Mouse (Mus musculus) hematopoietic multipotent progenitor cell, adult 10-12 weeks (in vitro differentiated cells): ENCODE results near the gene Gmcl1. TPM values are rescaled to one million over a fixed set of nuclear protein-coding genes. Genes with fewer than 3 reads are reported as not detected.

Experiments used
- polyA plus RNA-seq: library from polyadenylated mRNA; stranded (reverse); fragments of >175 nt; gene quantifications from 2 replicates; pipeline ENCODE4 v1.2.3, GENCODE M21; 2012; ENCODE audit warnings: low replicate concordance

The Gmcl1 gene
- polyA plus RNA-seq, result 23.5 and 43.7 TPM in 2 replicates

DNA sequence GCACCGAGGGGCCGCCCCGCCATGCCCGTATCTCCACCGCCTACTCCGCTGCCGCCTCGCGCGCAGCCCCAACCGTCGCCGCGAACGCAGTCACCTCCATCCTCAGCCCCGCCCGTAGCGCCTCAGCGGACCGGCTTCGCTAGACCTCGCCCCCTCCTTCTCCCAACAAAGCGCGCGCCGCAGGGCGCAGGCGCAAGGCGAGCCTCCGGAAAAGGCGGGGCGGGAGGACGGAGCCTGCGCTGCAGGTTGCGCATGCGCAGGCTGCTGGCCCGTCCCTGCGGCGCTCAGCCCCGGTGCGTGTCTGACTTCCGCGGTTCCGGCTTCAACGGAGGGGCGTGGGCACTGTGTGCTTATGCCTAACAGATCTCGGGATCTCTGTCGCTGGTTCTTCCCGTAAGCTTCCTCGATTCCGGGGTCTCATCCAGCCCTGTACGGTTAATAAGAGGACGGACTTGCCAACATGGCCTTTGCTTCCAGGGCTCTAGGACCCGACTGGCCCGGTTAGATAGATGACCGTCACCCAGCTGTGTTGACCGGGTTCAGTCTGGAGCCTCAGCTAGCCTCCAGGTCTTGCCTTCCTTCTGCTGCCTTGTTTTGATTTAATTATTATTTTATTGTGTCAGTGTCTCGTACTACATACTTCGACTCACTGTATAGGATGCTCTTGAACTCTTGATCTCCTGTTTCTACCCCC is at the start of gene Gmcl1:
TSS of gene Gmcl1 (minus strand) at position 201 of the 694 bp plus-strand sequence.

DNA sequence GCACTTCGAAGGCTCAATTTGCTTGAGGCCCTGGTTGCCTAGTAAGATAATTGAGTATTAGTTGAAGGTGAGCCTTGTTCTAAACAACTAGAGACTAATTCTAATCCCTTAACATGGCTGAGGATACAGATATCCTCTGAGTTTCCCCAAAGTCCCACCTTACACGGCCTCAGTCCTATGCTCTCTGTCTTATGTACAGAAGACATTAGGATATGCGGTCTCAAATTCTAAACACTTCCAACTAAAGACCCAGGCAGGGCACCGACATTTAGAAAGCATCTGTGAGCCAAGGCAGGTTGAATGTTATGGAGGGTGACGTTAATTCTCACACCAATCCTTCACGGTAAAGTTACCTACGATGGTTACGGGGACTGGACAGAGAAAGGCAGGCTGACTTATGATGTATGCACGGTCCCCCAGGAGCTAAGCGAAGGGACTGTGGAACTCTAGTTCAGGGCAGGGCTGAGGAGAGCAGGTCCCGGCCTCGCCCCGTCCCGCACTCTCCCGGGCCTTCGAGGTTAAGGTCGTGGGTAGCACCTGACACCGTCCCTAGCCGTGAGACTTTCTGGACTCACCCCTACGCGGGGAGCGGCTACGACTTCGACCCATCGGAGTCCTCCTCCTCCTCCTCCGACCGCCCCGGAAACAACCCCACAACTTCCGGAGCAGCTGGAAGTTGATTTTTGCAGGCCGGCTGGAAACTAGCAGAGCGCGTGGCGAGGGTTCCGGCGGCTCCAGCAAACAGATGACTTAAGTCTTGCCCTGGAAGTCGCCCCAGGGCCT is 49.1 kb downstream of the Gmcl1 start, which contains the start of gene Snrnp27:
TSS of gene Snrnp27 (minus strand) at position 651 of the 783 bp plus-strand sequence.

DNA sequence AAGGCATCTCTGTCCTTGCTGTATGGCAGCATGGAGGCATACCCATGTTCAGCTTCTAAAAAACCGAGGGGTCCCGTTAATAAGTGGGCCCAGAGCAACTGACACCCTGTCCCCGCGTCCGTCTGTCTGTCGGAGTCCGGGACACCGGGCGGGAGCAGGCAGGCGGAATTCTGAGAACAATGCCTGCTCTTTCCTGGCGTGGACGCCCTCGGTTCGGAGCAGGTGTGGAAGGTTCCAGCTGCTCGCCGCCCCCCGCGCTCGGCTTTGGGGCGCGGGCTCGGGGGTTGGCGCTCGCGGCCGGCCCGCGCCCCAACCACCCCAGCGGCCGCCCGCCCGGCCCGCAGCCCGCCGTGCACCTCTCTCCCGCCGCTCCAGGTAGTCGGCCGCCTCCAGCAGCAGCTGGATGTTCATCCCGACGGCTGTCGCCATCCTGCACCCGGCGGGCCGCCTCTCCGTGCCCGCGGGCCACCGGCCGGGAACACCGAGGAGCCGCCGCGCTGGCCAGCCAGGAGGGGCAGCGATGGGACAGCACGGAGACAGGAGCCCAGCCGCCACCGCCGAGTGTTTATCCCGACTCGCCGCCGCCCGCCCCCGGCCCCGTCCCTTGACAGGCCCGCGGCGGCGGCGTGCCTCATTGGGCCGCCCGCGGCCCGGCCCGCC is 64.5 kb downstream of the Gmcl1 start, which contains the start of gene Mxd1:
TSS of gene Mxd1 (minus strand) at position 582 of the 660 bp plus-strand sequence.

Other genes starting within 250 kb of the Gmcl1 start
- gene Pcbp1, start 207.1 kb downstream of the Gmcl1 start, polyA plus RNA-seq, result 378 and 715 TPM in 2 replicates
- gene Asprv1, start 105.2 kb downstream of the Gmcl1 start, polyA plus RNA-seq, result 2.2 and 5.2 TPM in 2 replicates
- 22.5 and 47.2 TPM in 2 replicates for gene Mxd1, start 64.2 kb downstream of the Gmcl1 start, polyA plus RNA-seq
- 99.6 and 138 TPM in 2 replicates for gene Snrnp27, start 48.9 kb downstream of the Gmcl1 start, polyA plus RNA-seq
- 1.9 and 10.4 TPM in 2 replicates for gene Anxa4, start 60.2 kb upstream of the Gmcl1 start, polyA plus RNA-seq
- gene Aak1, start 116.1 kb upstream of the Gmcl1 start, polyA plus RNA-seq, result 43.6 and 85.9 TPM in 2 replicates